Mouse (Mus musculus) frontal cortex, adult (tissue): Measurements from ENCODE around the gene 5730596B20Rik.

ENCODE experiments used
- ATAC-seq: cut with Nextera tagmentation; 2 replicates; pipeline ENCODE4 v1.9.2; 2017; ENCODE audit warnings: mild to moderate bottlenecking, moderate library complexity, mixed read lengths; ENCODE audit not compliant: low TSS enrichment

The 5730596B20Rik gene

GRCm38 (mm10) chr6:52212556-52213118 lies 35.3 kb downstream of the 5730596B20Rik start:
- no peak for ATAC-seq

DNA sequence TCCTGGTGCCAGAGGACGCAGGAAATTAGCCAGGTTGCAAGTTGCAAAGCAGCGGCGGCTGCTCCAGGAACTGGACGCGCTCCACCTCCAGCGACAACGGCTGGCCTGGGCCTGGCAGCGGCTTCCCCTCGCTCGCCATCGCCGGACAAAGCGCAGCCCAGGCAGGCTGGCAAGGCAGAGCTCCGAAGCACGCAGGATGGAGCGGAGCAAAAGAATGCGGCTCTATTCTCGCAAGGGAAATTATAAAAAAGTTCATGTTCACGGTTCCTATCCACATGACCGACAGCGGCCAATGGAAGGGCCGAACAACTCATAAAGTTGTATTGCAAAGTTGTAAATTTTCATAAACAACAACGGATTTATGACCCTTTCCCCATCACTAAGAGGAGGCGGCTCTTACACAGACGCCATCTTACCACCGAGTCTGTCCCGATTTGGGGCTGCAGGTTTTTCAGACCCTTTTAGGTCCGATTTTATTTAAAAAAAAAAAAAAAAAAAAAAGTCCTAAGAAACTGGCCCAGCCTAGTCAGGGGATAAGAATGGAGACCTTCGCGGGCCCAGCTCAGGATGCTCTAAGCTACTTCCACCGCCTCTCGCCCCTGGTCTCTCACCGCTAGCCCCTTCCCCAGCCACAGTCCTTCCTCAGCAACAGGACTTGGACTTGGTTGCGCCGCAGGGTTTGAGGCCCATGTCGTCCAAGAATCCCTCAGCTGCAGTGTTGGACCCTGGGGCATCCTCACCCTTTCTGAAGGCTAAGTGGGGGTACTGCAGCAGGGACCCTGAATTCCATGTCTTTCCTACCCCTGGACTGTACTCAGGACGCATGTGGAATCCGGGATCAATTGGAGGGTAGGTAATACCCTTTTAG lies 36.1 kb downstream of the 5730596B20Rik start, which contains the start of the genes Hoxa3 and Gm28308:
Gene Hoxa3 (minus strand): TSS at position 218 of the 868 bp plus-strand sequence.
Gene Gm28308 (minus strand): TSS at position 221 of the 868 bp plus-strand sequence.
- no peak for ATAC-seq

DNA sequence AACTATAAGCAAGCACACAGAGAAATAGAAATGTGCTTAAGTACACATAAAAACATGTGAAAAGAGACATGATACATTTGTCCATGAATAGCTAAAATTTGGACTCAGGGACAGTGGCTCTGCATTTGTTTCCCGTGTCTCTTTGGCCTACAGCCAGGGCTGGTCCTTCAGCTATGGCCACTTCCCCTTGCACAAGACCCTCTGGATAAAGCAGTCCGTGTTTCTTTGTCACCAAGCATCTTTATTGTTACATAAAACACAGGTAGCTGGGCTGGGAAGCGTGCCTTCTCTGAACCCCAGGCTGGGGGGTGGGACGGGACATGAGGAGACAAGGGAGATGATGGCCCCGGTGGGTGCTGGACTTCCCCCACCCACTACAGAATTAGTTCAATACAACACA lies 37.0 kb downstream of the 5730596B20Rik start:
- ATAC-seq, result no peak

GRCm38 (mm10) chr6:52215070-52215469 lies 37.8 kb downstream of the 5730596B20Rik start:
- ATAC-seq, result no peak

DNA sequence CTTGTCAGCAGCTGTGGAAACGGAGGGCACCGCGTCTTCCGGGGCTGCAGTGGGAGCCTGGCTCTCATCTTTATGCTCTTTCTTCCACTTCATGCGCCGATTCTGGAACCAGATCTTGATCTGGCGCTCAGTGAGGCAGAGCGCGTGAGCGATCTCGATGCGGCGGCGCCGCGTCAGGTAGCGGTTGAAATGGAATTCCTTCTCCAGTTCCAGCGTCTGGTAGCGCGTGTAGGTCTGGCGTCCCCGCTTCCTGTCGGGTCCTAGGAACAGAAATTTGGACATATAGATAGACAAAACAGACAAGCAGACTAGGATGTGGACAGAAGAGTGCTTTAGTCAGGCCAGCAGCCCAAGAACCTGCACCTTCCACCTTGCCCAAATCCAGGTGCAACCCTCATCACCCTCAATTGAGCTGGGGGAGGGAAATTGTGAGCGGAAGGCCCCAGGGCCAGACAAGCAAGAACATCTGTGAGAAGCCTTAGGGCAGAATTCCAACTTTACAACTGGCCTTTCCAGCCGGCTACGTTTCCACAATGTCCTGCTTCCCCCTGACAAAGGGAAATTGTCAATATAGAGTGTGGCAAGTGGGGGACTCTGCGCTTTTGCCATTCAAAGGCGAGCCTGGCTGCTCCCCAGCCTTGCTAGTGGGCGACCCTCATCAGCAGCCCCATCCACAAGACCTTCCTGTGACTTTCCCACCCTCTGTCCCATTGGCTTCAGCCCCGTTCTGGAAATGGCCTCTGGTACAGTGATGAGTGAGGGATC lies 38.7 kb downstream of the 5730596B20Rik start:
- no peak for ATAC-seq

DNA sequence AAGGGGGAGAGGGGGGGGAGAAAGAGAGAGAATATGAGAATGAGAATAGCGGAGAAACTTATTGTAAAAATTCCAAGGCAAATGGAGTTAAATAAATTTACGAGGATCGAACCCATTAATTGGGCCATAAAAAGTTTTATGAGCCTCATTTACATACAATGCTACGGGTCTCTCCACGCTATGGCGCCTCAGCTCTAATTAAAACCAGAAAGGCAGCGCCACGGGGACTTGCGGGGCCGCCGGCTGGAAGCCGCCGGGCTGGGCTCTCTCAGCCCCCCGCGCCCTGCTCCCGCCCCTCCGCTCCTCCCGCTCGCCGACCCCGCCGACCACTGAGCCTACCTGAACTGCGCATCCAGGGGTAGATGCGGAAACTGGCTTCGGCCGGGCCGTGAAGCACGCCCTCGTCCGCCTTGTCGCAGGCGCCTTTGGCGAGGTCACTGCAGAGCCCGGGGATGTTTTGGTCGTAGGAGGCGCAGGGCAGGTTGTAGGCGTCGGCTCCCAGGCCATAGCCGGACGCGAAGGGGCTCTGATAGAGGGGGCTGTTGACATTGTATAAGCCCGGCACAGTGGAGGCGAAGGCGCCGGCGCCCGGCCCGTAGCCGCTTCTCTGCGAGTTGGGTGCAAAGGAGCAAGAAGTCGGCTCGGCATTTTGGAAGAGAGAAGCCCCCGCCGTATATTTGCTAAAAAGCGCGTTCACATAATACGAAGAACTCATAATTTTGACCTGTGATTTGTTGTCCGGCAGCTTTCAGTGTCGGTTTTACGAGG lies 39.6 kb downstream of the 5730596B20Rik start:
- ATAC-seq, result no peak

- no peak for ATAC-seq
These were observed 40.1 kb downstream of the 5730596B20Rik start for GRCm38 (mm10) chr6:52217459-52217768.

- no peak for ATAC-seq
These were observed 40.8 kb downstream of the 5730596B20Rik start for GRCm38 (mm10) chr6:52217895-52218642.

DNA sequence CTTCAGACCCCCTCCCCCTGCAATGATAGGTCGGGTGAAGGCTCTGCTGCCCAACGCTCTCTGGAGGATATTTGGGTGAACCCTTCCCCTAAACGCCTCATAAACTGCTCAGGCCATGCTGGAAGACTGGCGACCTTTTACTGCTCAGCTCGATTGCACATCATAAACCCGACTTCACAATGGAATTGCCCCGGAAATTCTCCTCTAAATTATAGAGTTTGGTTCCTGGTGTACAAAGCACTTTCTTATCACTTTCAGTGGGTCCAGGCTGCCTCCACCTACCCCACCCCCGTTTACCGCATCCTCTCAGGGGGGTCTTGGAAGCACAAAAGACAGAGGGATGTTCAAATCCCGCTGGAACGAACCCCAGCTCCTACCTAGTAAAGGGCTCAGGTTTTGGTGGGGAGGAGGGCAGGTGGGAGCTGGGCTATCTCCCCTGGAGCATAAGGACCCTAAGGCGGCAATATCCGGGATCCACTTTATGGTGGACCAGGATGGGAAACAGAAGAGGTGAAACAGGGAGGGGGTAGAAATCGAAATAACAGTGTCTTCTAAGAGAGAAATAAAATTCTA lies 41.4 kb downstream of the 5730596B20Rik start:
- ATAC-seq, result no peak

GRCm38 (mm10) chr6:52219234-52219942 lies 42.1 kb downstream of the 5730596B20Rik start:
- ATAC-seq, result no peak

GRCm38 (mm10) chr6:52220003-52220864 lies 42.9 kb downstream of the 5730596B20Rik start:
- ATAC-seq, result no peak

- ATAC-seq, result no peak
These were observed 43.6 kb downstream of the 5730596B20Rik start for GRCm38 (mm10) chr6:52220865-52221310.

GRCm38 (mm10) chr6:52221337-52221992 lies 44.2 kb downstream of the 5730596B20Rik start, which contains the start of gene Hoxa7:
Gene Hoxa7, minus strand, starts transcription at chr6:52221854.
- peak; percentile 78 for ATAC-seq

DNA sequence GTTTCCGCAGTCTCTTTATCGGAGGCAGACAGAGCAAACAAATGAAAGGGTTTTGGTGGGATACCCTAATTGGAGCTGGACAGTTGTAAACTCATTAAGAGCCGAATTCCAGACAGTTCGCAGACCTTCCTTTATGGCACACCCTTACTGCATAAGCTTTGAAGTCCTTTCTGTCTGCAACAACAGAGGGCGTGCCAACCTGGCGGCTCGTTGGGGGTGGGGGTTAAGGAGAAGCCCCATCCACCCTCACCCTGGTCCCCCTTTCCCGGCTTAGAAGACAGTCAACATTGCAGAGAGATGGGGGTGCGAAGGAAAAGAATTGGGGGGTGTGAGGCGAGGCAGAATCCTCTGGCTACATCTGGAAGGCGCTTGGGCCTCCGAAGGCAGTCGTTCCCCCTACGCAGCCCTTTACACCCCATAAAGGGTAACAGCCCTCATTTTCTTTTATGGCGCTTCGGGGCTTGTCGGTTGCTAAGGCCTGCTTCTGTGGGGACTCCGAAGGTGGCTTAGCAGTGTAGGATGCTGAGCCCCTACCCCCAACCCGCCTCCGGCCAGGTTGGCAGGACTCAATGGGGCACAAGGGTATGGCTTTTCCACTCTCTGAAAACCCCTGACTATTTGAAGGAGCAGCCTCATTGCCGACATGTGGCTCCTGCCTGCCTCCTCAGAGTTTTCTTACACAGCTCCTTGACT lies 44.8 kb downstream of the 5730596B20Rik start:
- no peak for ATAC-seq

DNA sequence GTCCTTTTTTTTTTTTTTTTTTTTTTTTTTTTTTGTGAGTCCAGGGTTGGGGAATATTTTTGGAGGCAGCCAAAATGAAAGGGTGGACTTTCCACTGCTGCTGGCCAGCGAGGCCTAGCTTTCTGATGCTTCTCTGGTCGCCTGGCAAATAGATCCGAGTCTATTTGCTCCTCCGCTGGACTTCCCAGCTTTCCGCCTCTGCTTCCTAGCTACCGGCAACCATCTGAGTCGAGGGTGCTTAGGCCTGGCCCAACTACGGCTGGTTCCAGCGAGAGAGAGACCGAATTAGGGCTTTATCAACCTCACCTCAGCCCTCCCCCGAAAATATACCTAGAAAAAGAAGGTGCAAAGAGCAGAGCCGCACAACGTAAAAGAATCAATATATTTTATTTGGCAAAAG lies 45.4 kb downstream of the 5730596B20Rik start:
- no peak for ATAC-seq

- ATAC-seq, result no peak
These were observed 46.9 kb downstream of the 5730596B20Rik start for GRCm38 (mm10) chr6:52223939-52224760.
